Mouse (Mus musculus): ENCODE measurements around the gene Ppp2r1b. TPM values are rescaled to one million over a fixed set of nuclear protein-coding genes. Genes with fewer than 3 reads are reported as not detected.

The Ppp2r1b gene
- polyA plus RNA-seq, 1 experiment: 17.1 TPM

DNA sequence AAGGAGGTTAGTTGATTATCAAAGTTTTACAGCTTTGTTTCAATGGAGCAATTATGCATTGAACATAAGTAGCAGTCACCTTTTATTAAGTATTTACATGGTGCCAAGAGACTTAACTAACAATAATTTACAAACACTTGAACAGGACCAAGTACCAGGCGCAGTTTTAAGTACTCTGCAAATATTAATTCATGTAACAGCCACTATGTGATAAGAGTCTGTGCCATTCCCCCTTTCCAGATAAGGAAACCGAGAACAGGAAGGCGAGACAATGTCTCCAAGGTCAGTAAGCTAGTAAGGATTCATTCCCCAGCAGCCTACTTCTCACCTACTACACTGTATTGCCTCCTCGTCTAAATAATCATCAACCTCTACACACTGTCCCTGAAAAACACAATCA lies 80.7 kb downstream of the Ppp2r1b start:
- no peaks in the 10 kb centered on the region for H3K4me1 ChIP-seq (replicated peaks; ENCODE audit: control insufficient read depth, insufficient read depth, low read length)
- TF ChIP-seq CTCF (IDR thresholded peaks at IDR 0.05; ENCODE audit: borderline replicate concordance, control insufficient read depth, extremely low read depth, insufficient read depth, low read length, poor library complexity): no peak
- H3K36me3 ChIP-seq (ENCODE audit: control insufficient read depth, insufficient read depth, low read length): no peaks in the 10 kb centered on the region; the same call in 1 of the 2 replicates
- no peak overlapping the region for H3K27ac ChIP-seq (ENCODE audit: control insufficient read depth, insufficient read depth, low read length)
- no peak overlapping the region for H3K4me3 ChIP-seq (ENCODE audit: control insufficient read depth, insufficient read depth, low read length)
- WGBS: 97% methylated on average over 4 of the region's 4 CpGs
- H3K27me3 ChIP-seq (ENCODE audit: control insufficient read depth, insufficient read depth, low read length): no peaks in the 10 kb centered on the region
- DNase-seq: no peak

DNA sequence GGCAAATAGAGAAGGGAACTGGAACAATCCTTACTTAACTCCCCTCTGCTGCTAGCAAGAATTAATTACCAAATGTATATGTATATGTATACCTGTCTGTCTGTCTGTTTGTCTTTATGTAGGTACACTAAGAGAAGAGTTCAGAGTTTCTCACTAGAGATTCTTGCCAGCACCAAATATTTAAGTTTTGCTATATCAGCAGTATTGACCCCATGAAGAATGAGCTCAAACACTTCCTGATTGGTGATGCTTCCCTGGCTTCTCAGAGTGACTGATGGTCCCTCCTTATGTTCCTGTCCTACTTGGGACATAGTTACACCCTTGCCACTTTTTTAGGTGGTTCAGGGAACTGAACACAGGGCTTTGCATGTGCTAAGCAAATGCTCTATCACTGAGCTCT lies 84.9 kb downstream of the Ppp2r1b start:
- H3K4me3 ChIP-seq (ENCODE audit: control insufficient read depth, insufficient read depth, low read length): no peak overlapping the region
- H3K27ac ChIP-seq (ENCODE audit: control insufficient read depth, insufficient read depth, low read length): no peak overlapping the region
- H3K4me1 ChIP-seq (replicated peaks; ENCODE audit: control insufficient read depth, insufficient read depth, low read length): no peaks in the 10 kb centered on the region
- no peaks in the 10 kb centered on the region for H3K27me3 ChIP-seq (ENCODE audit: control insufficient read depth, insufficient read depth, low read length)
- peaks cover 10% of the 10 kb centered on the region for H3K36me3 ChIP-seq (ENCODE audit: control insufficient read depth, insufficient read depth, low read length)
- TF ChIP-seq POLR2A (IDR thresholded peaks at IDR 0.05; ENCODE audit: control insufficient read depth, extremely low read depth, insufficient read depth, low read length, poor library complexity): no peak
- TF ChIP-seq CTCF (IDR thresholded peaks at IDR 0.05; ENCODE audit: borderline replicate concordance, control insufficient read depth, extremely low read depth, insufficient read depth, low read length, poor library complexity): no peak
- no peak for DNase-seq

DNA sequence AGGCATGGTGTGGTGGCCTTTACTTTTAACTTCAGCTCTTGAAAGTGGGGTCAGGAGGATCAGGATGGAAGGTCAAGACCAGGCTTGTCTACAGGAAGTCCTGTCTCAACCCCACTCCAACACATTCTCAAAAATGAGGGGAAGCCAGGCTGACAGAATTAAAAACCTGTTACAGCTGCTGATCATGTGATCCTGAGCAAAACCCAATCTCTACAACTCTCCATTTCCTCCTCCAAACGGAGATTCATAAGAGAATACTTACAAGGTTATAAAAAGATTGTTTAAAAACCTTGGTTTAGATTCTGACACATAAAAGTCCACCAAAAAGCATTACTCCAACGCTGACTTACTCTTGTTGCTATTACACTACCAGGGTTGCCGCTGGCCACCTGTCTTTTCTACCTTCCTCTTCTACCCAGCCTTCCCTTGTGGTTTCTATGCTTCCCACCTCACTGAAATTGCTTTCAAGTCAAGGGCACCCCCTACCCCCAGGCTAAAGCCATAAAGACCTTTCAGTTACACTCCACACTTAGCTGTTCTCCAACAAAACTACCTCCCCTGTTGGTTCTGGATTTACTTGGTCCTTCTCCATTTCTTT lies 96.8 kb downstream of the Ppp2r1b start:
- H3K27me3 ChIP-seq (ENCODE audit: control insufficient read depth, insufficient read depth, low read length): no peaks in the 10 kb centered on the region
- WGBS: 8% methylated on average over 3 of the region's 3 CpGs
- H3K27ac ChIP-seq (ENCODE audit: control insufficient read depth, insufficient read depth, low read length): no peak overlapping the region
- H3K4me3 ChIP-seq (ENCODE audit: control insufficient read depth, insufficient read depth, low read length): no peak overlapping the region
- peaks cover 5% of the 10 kb centered on the region for H3K4me1 ChIP-seq (replicated peaks; ENCODE audit: control insufficient read depth, insufficient read depth, low read length)
- TF ChIP-seq CTCF (IDR thresholded peaks at IDR 0.05; ENCODE audit: borderline replicate concordance, control insufficient read depth, extremely low read depth, insufficient read depth, low read length, poor library complexity) (no peak), POLR2A (IDR thresholded peaks at IDR 0.05; ENCODE audit: control insufficient read depth, extremely low read depth, insufficient read depth, low read length, poor library complexity) (no peak)
- no peaks in the 10 kb centered on the region for H3K36me3 ChIP-seq (ENCODE audit: control insufficient read depth, insufficient read depth, low read length)
- peak; percentile 8 for DNase-seq

DNA sequence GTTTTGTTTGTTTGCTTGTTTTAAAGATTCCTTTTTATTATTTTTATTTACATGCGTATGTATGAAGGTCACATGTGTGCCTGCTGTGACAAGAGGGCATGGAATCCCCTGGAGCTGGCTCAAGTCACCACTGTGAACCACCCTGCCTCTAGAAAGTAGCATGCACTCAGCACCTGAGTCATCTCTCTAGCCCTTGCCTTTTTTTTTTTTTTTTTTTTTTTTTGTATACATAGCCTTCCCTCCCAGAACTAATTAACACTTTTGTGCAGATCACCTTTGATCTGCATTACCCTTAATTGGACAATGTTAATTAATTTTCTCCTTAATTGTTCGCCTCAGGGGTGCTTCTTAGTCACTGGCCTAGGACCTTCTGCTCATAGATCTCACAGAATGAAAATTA lies 97.6 kb downstream of the Ppp2r1b start:
- no peaks in the 10 kb centered on the region for H3K27me3 ChIP-seq (ENCODE audit: control insufficient read depth, insufficient read depth, low read length)
- H3K4me1 ChIP-seq (replicated peaks; ENCODE audit: control insufficient read depth, insufficient read depth, low read length): peaks cover 5% of the 10 kb centered on the region
- TF ChIP-seq POLR2A (IDR thresholded peaks at IDR 0.05; ENCODE audit: control insufficient read depth, extremely low read depth, insufficient read depth, low read length, poor library complexity): no peak
- no peak for TF ChIP-seq CTCF (IDR thresholded peaks at IDR 0.05; ENCODE audit: borderline replicate concordance, control insufficient read depth, extremely low read depth, insufficient read depth, low read length, poor library complexity)
- no peak overlapping the region for H3K27ac ChIP-seq (ENCODE audit: control insufficient read depth, insufficient read depth, low read length)
- DNase-seq: no peak
- H3K4me3 ChIP-seq (ENCODE audit: control insufficient read depth, insufficient read depth, low read length): no peak overlapping the region
- WGBS: 98% methylated on average over 2 of the region's 2 CpGs
- no peaks in the 10 kb centered on the region for H3K36me3 ChIP-seq (ENCODE audit: control insufficient read depth, insufficient read depth, low read length)

Other genes starting within 250 kb of the Ppp2r1b start
- gene Sdhd, start 241.5 kb upstream of the Ppp2r1b start, polyA plus RNA-seq (2012; rRNA removed): 197 and 210 TPM in 2 replicates
- gene Timm8b, start 241.4 kb upstream of the Ppp2r1b start, polyA plus RNA-seq (2012; rRNA removed): 126 and 168 TPM in 2 replicates
- gene Pih1d2, start 228.0 kb upstream of the Ppp2r1b start, polyA plus RNA-seq (2012; rRNA removed): 0.69 and 0.85 TPM in 2 replicates
- 8.5 and 8.9 TPM in 2 replicates for gene Nkapd1, start 227.8 kb upstream of the Ppp2r1b start, polyA plus RNA-seq (2012; rRNA removed)
- 23.8 and 24.5 TPM in 2 replicates for gene Dlat, start 185.5 kb upstream of the Ppp2r1b start, polyA plus RNA-seq (2012; rRNA removed)
- gene Dixdc1, start 105.8 kb upstream of the Ppp2r1b start, polyA plus RNA-seq (2012; rRNA removed): 0.37 and 0.77 TPM in 2 replicates
- gene 2310030G06Rik, start 98.8 kb upstream of the Ppp2r1b start, polyA plus RNA-seq (2012; rRNA removed): 1.6 and 3.6 TPM in 2 replicates
- gene Cryab, start 94.0 kb upstream of the Ppp2r1b start, polyA plus RNA-seq (2012; rRNA removed): 29.7 and 146 TPM in 2 replicates
- 3.8 and 16.7 TPM in 2 replicates for gene Hspb2, start 92.9 kb upstream of the Ppp2r1b start, polyA plus RNA-seq (2012; rRNA removed)
- 4.5 and 4.7 TPM in 2 replicates for gene Fdxacb1, start 77.1 kb upstream of the Ppp2r1b start, polyA plus RNA-seq (2012; rRNA removed)
- 23.2 and 23.4 TPM in 2 replicates for gene Alg9, start 70.3 kb upstream of the Ppp2r1b start, polyA plus RNA-seq (2012; rRNA removed)
- 20.0 and 22.4 TPM in 2 replicates for gene 1110032A03Rik, start 69.8 kb upstream of the Ppp2r1b start, polyA plus RNA-seq (2012; rRNA removed)
- 30.5 and 34.6 TPM in 2 replicates for gene Sik2, start 163.8 kb downstream of the Ppp2r1b start, polyA plus RNA-seq (2012; rRNA removed)
- not detected in 2 replicates for gene Btg4, start 215.6 kb downstream of the Ppp2r1b start, polyA plus RNA-seq (2012; rRNA removed)
- gene Layn, start 231.8 kb downstream of the Ppp2r1b start, polyA plus RNA-seq (2012; rRNA removed): 0.54 and 1.1 TPM in 2 replicates

Data from thymus, adult 2 months (tissue).